Mouse (Mus musculus) CH12.LX (cell line): ENCODE data around the gene Rbks.

Source experiments
- BHLHE40 ChIP-seq: IDR thresholded peaks from 2 replicates; pipeline ENCODE4 v1.6.1; 2011; ENCODE audit warnings: mild to moderate bottlenecking, low read depth, low read length, improper control_type of control experiment
- CHD1 ChIP-seq: IDR thresholded peaks from 2 replicates; pipeline ENCODE4 v1.6.1; 2012; ENCODE audit warnings: low read depth, low read length, improper control_type of control experiment, inconsistent platforms
- CTCF ChIP-seq, 2 experiments: IDR thresholded peaks in 1 of 2; conservative IDR thresholded peaks in 1 of 2; 2 replicates each; pipeline ENCODE4 v1.5.1; 2011 to 2012; ENCODE audit warnings: low read depth in 2 of 2, low read length in 2 of 2, improper control_type of control experiment in 1 of 2, inconsistent platforms in 1 of 2, mild to moderate bottlenecking in 1 of 2, moderate library complexity in 1 of 2
- EP300 ChIP-seq: IDR thresholded peaks from 2 replicates; pipeline ENCODE4 v1.6.1; 2011; ENCODE audit warnings: low read length, improper control_type of control experiment
- JUN ChIP-seq: IDR thresholded peaks from 2 replicates; pipeline ENCODE4 v1.6.1; 2011; ENCODE audit warnings: low read depth, mild to moderate bottlenecking, low read length, improper control_type of control experiment, moderate library complexity; ENCODE audit not compliant: insufficient read depth
- NRF1 ChIP-seq: IDR thresholded peaks from 2 replicates; pipeline ENCODE4 v1.6.1; 2014; ENCODE audit warnings: low read depth, mild to moderate bottlenecking, inconsistent platforms, low read length, improper control_type of control experiment, moderate library complexity
- POLR2A ChIP-seq: IDR thresholded peaks from 2 replicates; pipeline ENCODE4 v1.6.1; 2011; ENCODE audit warnings: low read depth, mild to moderate bottlenecking, improper control_type of control experiment, low read length
- RAD21 ChIP-seq: IDR thresholded peaks from 2 replicates; pipeline ENCODE4 v1.6.1; 2011; ENCODE audit warnings: low read depth, mild to moderate bottlenecking, low read length, improper control_type of control experiment, moderate library complexity
- SIN3A ChIP-seq: IDR thresholded peaks from 2 replicates; pipeline ENCODE4 v1.6.1; 2012; ENCODE audit warnings: low read length, improper control_type of control experiment, inconsistent platforms
- SMC3 ChIP-seq: IDR thresholded peaks from 2 replicates; pipeline ENCODE4 v1.6.1; 2011; ENCODE audit warnings: low read depth, low read length, improper control_type of control experiment

GRCm38 (mm10) chr5:31724519-31724918, 27.1 kb upstream of the Rbks start:
- TF ChIP-seq CTCF (conservative IDR thresholded peaks at IDR 0.05 in 1 of 2, IDR thresholded peaks at IDR 0.05 in 1 of 2; ENCODE audit: low read depth in 2 of 2, low read length in 2 of 2) (no peak), JUN (no peak), CHD1 (no peak), SMC3 (no peak), RAD21 (no peak), NRF1 (no peak), POLR2A (no peak), BHLHE40 (no peak), EP300 (no peak), SIN3A (no peak)
